In genomic region chr15:12622093-12622643, GRCm38 (mm10) we compare ENCODE assay signal across 12 mouse cellular contexts.
DNase-seq lines count a peak whose midpoint lies in the region; ATAC-seq and TF ChIP-seq lines count a peak whose summit lies in the region.
"Had no signal": no experiment of that assay in that cellular context is flagged by ENCODE, and none has a peak within 500 bp of the region (broad histone marks: within the 10 kb centered on the region; RNA-seq: fewer than 3 reads in every experiment).

No protein-coding gene starts in this region.

- ATAC-seq in hindbrain, embryonic 11.5 days (ENCODE audit: low FRiP score): peak; percentile 50; the same call in 1 of the 2 replicates
- no peak for ATAC-seq in hindbrain, postnatal 0 days
- peak; percentile 37; the same call in 1 of the 2 replicates for ATAC-seq in neural tube, embryonic 12.5 days (ENCODE audit: low FRiP score, low read depth)

- no peak overlapping the region for H3K27ac ChIP-seq in hindbrain, embryonic 11.5 days (ENCODE audit: low read depth, low read length)
- H3K27ac ChIP-seq in hindbrain, postnatal 0 days: no peak overlapping the region
- no peak overlapping the region for H3K27ac ChIP-seq in neural tube, embryonic 12.5 days
- H3K27ac ChIP-seq: layer of hippocampus, adult 2 months had no signal

- no peaks in the 10 kb centered on the region for H3K4me1 ChIP-seq in hindbrain, embryonic 11.5 days (replicated peaks; ENCODE audit: control insufficient read depth, insufficient read depth, low read length)
- no peaks in the 10 kb centered on the region for H3K4me1 ChIP-seq in hindbrain, postnatal 0 days (ENCODE audit: insufficient read depth, low read length)
- H3K4me1 ChIP-seq in neural tube, embryonic 12.5 days: peaks cover 9% of the 10 kb centered on the region; the same call in 1 of the 2 replicates

- H3K9ac ChIP-seq in hindbrain, embryonic 11.5 days (ENCODE audit: low read depth, low read length): no peak overlapping the region
- no peak overlapping the region for H3K9ac ChIP-seq in hindbrain, postnatal 0 days (replicated peaks; ENCODE audit: low read length)
- H3K9ac ChIP-seq in neural tube, embryonic 12.5 days: no peak overlapping the region

- no peaks in the 10 kb centered on the region for H3K27me3 ChIP-seq in hindbrain, embryonic 11.5 days (ENCODE audit: control insufficient read depth, insufficient read depth, low read length)
- no peaks in the 10 kb centered on the region for H3K27me3 ChIP-seq in hindbrain, postnatal 0 days (ENCODE audit: insufficient read depth, low read length)
- no peaks in the 10 kb centered on the region for H3K27me3 ChIP-seq in neural tube, embryonic 12.5 days (replicated peaks)

- no peak for TF ChIP-seq CTCF in hindbrain, postnatal 0 days (IDR thresholded peaks at IDR 0.05; ENCODE audit: low read depth)

- H3K9me3 ChIP-seq in hindbrain, embryonic 11.5 days (ENCODE audit: control insufficient read depth, low read length): no peaks in the 10 kb centered on the region
- no peaks in the 10 kb centered on the region for H3K9me3 ChIP-seq in hindbrain, postnatal 0 days (ENCODE audit: low read length)
- H3K9me3 ChIP-seq in neural tube, embryonic 12.5 days: no peaks in the 10 kb centered on the region
- H3K9me3 ChIP-seq: G1E had no signal

- no peaks in the 10 kb centered on the region for H3K36me3 ChIP-seq in hindbrain, embryonic 11.5 days (ENCODE audit: control insufficient read depth, insufficient read depth, low read length)
- no peaks in the 10 kb centered on the region for H3K36me3 ChIP-seq in hindbrain, postnatal 0 days (ENCODE audit: insufficient read depth, low read length)
- H3K36me3 ChIP-seq in neural tube, embryonic 12.5 days: no peaks in the 10 kb centered on the region
- H3K36me3 ChIP-seq: G1E had no signal

- 73% methylated on average over 7 of the region's 7 CpGs for WGBS in hindbrain, embryonic 11.5 days
- 66% methylated on average over 7 of the region's 7 CpGs for WGBS in hindbrain, postnatal 0 days
- 64% methylated on average over 7 of the region's 7 CpGs for WGBS in neural tube, embryonic 12.5 days

- H3K4me3 ChIP-seq in hindbrain, embryonic 11.5 days (ENCODE audit: low read depth, low read length): no peak overlapping the region
- no peak overlapping the region for H3K4me3 ChIP-seq in hindbrain, postnatal 0 days (ENCODE audit: low read length)
- H3K4me3 ChIP-seq in neural tube, embryonic 12.5 days: no peak overlapping the region
- H3K4me3 ChIP-seq: layer of hippocampus, adult 2 months had no signal

- H3K4me2 ChIP-seq in hindbrain, embryonic 11.5 days (replicated peaks; ENCODE audit: low read depth, low read length): no peak overlapping the region
- H3K4me2 ChIP-seq in hindbrain, postnatal 0 days (ENCODE audit: low read depth, low read length): no peak overlapping the region
- no peak overlapping the region; the same call in 1 of the 2 replicates for H3K4me2 ChIP-seq in neural tube, embryonic 12.5 days (replicated peaks)

- DNase-seq in adrenal gland, postnatal 14 days: peak; percentile 27
- DNase-seq in adrenal gland, adult 2 months: no peak
- DNase-seq in hindbrain, embryonic 11.5 days (ENCODE audit: low spot score): peak; percentile 14
- no peak for DNase-seq in hindbrain, postnatal 0 days (ENCODE audit: low spot score)
- no peak for DNase-seq in neural tube, embryonic 10.5 days (ENCODE audit: extremely low spot score, low spot score)
- DNase-seq in cerebellum, adult 11-12 months: no peak
- no peak for DNase-seq in ovary, postnatal 36 days (ENCODE audit: low spot score)
- DNase-seq: cerebellum, postnatal 14 days; lung, adult 2 months had no signal

Comparison
In these comparisons a context has a peak if more than half of its experiments do, and no peak if none do; other contexts are left out.
1. DNase-seq: peak in adrenal gland, postnatal 14 days (single experiment) and hindbrain, embryonic 11.5 days (single experiment); none in adrenal gland, adult 2 months (single experiment), hindbrain, postnatal 0 days (single experiment), neural tube, embryonic 10.5 days (single experiment), cerebellum, adult 11-12 months (single experiment) and ovary, postnatal 36 days (single experiment).